Mouse (Mus musculus) cortical plate, adult 2 months (tissue): ENCODE measurements around the gene Rragd. TPM values are rescaled to one million over a fixed set of nuclear protein-coding genes. Genes with fewer than 3 reads are reported as not detected.

Experiments
- H3K27ac ChIP-seq: fragments of 200-500 bp; 2 replicates; pipeline ENCODE4 v1.5.1; 2012; ENCODE audit warnings: low read length, control low read depth, inconsistent platforms; ENCODE audit not compliant: insufficient read depth
- H3K4me1 ChIP-seq: fragments of 200-500 bp; 2 replicates; pipeline ENCODE4 v1.6.1; 2011; ENCODE audit warnings: low read length; ENCODE audit not compliant: control insufficient read depth, insufficient read depth
- H3K4me3 ChIP-seq: fragments of 200-500 bp; 2 replicates; pipeline ENCODE4 v1.5.1; 2011; ENCODE audit warnings: mild to moderate bottlenecking, low read length, control low read depth; ENCODE audit not compliant: insufficient read depth
- CTCF ChIP-seq: fragments of 200-500 bp; IDR thresholded peaks from 2 replicates; pipeline ENCODE4 v1.5.1; 2011; ENCODE audit warnings: mild to moderate bottlenecking, control low read depth, low read length; ENCODE audit not compliant: insufficient read depth; ENCODE audit errors: extremely low read depth
- POLR2A ChIP-seq: fragments of 200-500 bp; IDR thresholded peaks from 2 replicates; pipeline ENCODE4 v1.6.1; 2011; ENCODE audit warnings: mild to moderate bottlenecking, low read length, control low read depth; ENCODE audit not compliant: insufficient read depth; ENCODE audit errors: extremely low read depth
- polyA plus RNA-seq: library from polyadenylated mRNA; depleted of rRNA; stranded (reverse); fragments of >200 nt; gene quantifications from 2 replicates; pipeline ENCODE4 v1.2.3, GENCODE M21; 2012

Rragd gene
- polyA plus RNA-seq, 1 experiment: 63.8 TPM

DNA sequence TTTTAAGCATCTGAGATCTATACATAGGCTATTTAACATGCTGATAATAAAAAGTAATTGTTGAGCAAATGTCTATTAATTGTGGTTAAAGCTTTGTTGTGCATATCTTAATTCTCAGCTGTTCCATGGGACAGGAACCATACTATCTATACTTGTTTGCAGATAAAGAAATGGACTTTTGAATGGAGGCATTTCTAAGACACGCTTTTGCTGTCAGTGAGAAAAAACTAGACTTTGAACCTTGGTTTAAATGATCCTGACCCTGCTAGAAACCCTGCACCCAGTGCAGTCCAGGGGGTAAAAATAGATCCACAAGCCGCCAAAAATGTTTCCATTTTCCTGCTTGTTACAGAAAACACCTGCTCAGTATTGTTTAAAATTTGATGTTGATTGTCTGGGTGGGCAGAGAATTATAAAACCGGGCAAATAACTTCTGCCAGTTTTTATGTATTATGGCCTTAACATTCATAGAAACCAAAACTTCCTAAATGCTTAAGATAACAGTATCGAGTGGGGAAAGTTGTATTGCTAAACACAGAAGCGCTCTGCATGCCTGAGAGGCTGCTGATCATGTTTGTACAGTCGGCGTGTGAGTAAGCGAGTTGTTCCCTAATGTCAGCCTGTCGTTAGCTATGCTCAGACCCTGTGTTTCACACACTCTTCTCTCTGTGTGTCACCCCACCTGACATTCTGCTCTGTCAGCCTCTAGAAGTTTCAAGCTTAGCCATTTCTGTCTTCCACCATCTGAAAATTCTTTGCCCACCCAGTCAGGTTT lies 24.8 kb downstream of the Rragd start:
- no peak overlapping the region for H3K27ac ChIP-seq
- H3K4me1 ChIP-seq: no peaks in the 10 kb centered on the region
- no peak for TF ChIP-seq CTCF
- H3K4me3 ChIP-seq: no peak overlapping the region

DNA sequence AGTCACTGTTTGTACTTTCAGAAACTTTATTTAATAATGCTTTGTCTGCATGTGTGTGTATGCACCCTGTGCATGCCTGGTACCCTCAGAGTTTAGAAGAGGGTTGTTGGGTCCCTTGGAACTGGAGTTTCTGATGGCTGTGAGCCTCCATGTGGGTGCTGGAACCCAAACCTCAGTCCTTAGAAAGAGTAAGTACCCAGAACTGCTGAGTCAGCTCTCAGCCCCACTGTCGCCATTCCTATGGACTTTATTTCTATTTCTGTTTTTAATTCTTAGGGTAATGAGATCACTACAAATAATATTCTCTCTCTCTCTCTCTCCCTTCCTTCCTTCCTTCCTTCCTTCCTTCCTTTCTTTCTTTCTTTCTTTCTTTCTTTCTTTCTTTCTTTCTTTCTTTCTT lies 27.2 kb downstream of the Rragd start:
- Histone ChIP-seq H3K27ac (no peak overlapping the region), H3K4me1 (no peaks in the 10 kb centered on the region)
- TF ChIP-seq POLR2A (no peak), CTCF (no peak)

DNA sequence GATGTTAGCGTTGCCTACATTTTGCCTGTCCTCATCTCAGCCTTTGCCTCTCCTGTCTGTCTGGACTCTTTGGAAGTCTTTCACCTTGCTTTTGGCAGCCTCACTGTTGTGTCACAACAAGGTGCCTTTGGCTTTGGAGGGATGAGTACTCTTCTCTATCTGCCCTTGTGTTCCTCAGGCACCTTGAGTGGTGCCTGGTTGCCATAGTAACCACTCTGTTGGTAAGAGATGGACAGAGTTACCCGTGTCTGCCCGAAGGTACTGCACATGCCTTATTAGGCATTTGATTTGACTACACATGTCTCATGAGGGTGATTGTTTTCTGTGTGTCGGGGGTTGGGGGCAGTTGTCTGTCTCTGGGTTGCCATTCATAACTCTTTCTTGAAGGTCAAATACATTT lies 29.6 kb downstream of the Rragd start:
- no peak for TF ChIP-seq CTCF
- no peak for TF ChIP-seq POLR2A
- no peak overlapping the region for H3K27ac ChIP-seq
- H3K4me1 ChIP-seq: no peaks in the 10 kb centered on the region
- H3K4me3 ChIP-seq: no peak overlapping the region

More for the DNA sequence above, 27.2 kb downstream of the Rragd start:
- H3K4me3 ChIP-seq: no peak overlapping the region

GRCm38 (mm10) chr4:33018361-33018999 lies 35.6 kb downstream of the Rragd start:
- Histone ChIP-seq H3K4me1 (no peaks in the 10 kb centered on the region), H3K4me3 (no peak overlapping the region), H3K27ac (no peak overlapping the region)
- TF ChIP-seq CTCF (peak; percentile 98), POLR2A (no peak)

- H3K4me1 ChIP-seq: 0 out of 2 replicates have a peak, but pooled peaks cover 1% of the 10 kb centered on the region
- no peak overlapping the region for H3K4me3 ChIP-seq
- TF ChIP-seq POLR2A (no peak), CTCF (no peak)
- no peak overlapping the region for H3K27ac ChIP-seq
Measured at GRCm38 (mm10) chr4:33024420-33024819, 41.6 kb downstream of the Rragd start.

DNA sequence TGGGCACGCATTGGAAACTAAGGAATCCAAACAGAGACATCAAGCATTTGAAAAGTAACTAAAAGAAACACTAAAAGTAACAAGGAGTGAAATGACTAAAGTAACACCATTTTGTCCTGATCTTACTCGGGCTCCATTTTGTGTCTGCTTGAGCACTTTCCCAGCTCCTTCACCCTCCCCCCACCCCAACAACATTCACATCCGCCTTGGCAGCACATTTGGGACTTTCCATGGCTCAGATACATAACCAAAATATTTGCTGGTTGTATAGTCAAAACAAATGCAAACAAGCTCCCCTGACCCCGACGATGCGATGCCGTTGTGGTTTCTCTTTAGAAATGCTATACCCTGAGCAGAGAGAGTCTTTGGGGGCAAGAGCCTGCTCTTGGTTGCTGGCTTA lies 46.3 kb downstream of the Rragd start:
- Histone ChIP-seq H3K4me3 (no peak overlapping the region), H3K4me1 (peaks cover 8% of the 10 kb centered on the region; the same call in 1 of the 2 replicates), H3K27ac (no peak overlapping the region)
- no peak for TF ChIP-seq POLR2A
- no peak for TF ChIP-seq CTCF

DNA sequence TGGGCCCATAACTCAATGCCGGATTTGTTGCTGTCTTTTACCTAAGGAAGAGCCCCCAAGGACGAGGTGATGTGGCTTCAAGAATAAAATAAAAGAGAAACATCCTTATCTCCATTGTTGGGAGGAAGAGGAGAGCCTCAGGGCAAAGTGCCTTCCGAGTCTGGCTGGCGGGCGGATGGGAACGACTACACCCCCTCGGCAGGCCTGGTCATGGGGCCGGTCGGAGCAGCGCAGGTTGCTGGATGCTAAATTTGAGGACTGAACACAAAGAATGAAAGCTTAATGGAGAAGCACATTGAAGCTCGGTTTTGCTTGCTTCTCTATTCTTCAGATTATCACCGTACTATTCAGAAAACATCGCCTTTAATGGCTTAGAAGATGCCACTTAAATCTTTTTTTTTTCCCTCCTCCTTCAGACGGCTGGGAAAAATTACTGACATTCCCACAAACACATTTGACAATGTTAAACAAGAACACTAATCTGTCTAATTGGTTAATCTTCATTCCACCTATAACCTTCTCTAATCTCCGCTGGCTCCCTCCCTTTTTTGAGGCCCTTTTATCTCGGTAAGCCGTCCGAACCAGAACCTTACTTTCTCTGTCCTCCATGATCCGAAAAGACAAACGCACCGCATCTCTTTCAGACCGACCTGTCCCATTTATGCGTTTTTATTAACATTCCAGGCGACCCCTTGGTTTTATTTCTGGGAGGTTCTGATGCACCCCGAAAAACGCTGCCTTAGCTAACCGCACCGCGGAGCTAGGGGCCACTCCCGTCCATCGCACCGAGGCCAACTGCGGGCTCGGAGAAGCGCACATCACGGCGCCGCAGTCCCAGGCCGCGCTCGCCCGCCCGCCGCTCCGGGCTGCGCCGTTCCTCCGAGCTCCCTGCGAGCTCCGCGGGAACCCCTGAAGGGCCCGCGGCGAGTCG lies 47.7 kb downstream of the Rragd start:
- Histone ChIP-seq H3K4me1 (peaks cover 8% of the 10 kb centered on the region; the same call in 1 of the 2 replicates), H3K27ac (peak overlapping the region; percentile 85), H3K4me3 (peak overlapping the region; percentile 95)
- TF ChIP-seq CTCF: no peak
- no peak for TF ChIP-seq POLR2A

GRCm38 (mm10) chr4:33031195-33031960 lies 48.5 kb downstream of the Rragd start, which contains the start of gene Ube2j1:
Gene Ube2j1, plus strand, starts transcription at chr4:33031416.
- Histone ChIP-seq H3K27ac (peak within 1 kb of the TSS; percentile 85), H3K4me3 (peak within 1 kb of the TSS; percentile 95), H3K4me1 (peaks cover 8% of the 10 kb centered on the region; the same call in 1 of the 2 replicates)
- TF ChIP-seq CTCF (no peak), POLR2A (peak; percentile 66; the same call in 1 of the 2 replicates)
